ENCODE assay signal across 17 mouse cellular contexts in the genomic region with DNA sequence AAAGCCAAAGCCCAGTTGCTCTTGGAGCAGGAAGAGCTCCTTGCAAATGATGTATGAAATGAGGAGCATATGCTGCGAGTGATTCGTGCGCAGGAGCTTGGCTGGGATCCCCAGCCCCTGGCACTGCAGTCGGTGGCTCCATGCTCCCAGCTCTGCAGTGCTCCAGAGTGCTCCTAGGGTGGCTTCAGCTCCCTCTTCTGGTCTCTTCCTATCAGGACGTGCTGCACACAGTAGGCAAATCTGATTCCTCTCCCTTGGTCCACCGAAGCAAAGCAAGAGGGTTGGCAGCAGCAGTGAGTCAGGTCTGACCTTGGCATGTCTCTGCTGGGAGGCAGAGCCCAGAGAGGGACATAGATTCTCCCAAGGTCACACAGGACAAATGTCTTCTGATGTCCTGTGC.
A peak's percentile ranks its signal among the peaks of the same experiment; 100 is the strongest.
DNase-seq lines count a peak whose midpoint lies in the region; TF ChIP-seq lines count a peak whose summit lies in the region.
"Had no signal": no experiment of that assay in that cellular context is flagged by ENCODE, and none has a peak within 500 bp of the region (broad histone marks: within the 10 kb centered on the region; RNA-seq: fewer than 3 reads in every experiment).

No protein-coding gene starts in this region.

- no peaks in the 10 kb centered on the region for H3K36me3 ChIP-seq in E14TG2a.4 (ENCODE audit: insufficient read depth, low read length)
- H3K36me3 ChIP-seq in ES-Bruce4 (ENCODE audit: control insufficient read depth, insufficient read depth, low read length, poor library complexity, severe bottlenecking), result no peaks in the 10 kb centered on the region
- H3K36me3 ChIP-seq: embryonic facial prominence, embryonic 13.5 days; forebrain, embryonic 10.5 days; lung, embryonic 15.5 days; stomach, embryonic 15.5 days had no signal

- H3K9me3 ChIP-seq in E14TG2a.4 (ENCODE audit: low read length) (no peaks in the 10 kb centered on the region), ES-Bruce4 (replicated peaks; ENCODE audit: control insufficient read depth, insufficient read depth, low read length, poor library complexity, severe bottlenecking) (no peaks in the 10 kb centered on the region)
- H3K9me3 ChIP-seq: embryonic facial prominence, embryonic 13.5 days; forebrain, embryonic 10.5 days; lung, embryonic 15.5 days; stomach, embryonic 15.5 days had no signal

- no peak overlapping the region for H3K27ac ChIP-seq in ES-Bruce4 (ENCODE audit: insufficient read depth, low read length)
- H3K27ac ChIP-seq: embryonic facial prominence, embryonic 13.5 days; forebrain, embryonic 10.5 days; lung, embryonic 15.5 days; stomach, embryonic 15.5 days had no signal

- no peak overlapping the region for H3K4me3 ChIP-seq in E14TG2a.4 (replicated peaks; ENCODE audit: low read length)
- no peak overlapping the region for H3K4me3 ChIP-seq in ES-Bruce4 (ENCODE audit: low read depth, low read length)
- H3K4me3 ChIP-seq: embryonic facial prominence, embryonic 13.5 days; forebrain, embryonic 10.5 days; lung, embryonic 15.5 days; stomach, embryonic 15.5 days had no signal

- no peak overlapping the region for H3K9ac ChIP-seq in ES-Bruce4 (ENCODE audit: low read depth, poor library complexity, severe bottlenecking)
- H3K9ac ChIP-seq: embryonic facial prominence, embryonic 13.5 days; lung, embryonic 15.5 days; stomach, embryonic 15.5 days had no signal

- peaks cover 49% of the 10 kb centered on the region for H3K27me3 ChIP-seq in E14TG2a.4 (ENCODE audit: insufficient read depth, low read length)
- H3K27me3 ChIP-seq in ES-Bruce4 (ENCODE audit: control insufficient read depth, insufficient read depth, low read length, poor library complexity, severe bottlenecking), result no peaks in the 10 kb centered on the region
- H3K27me3 ChIP-seq: embryonic facial prominence, embryonic 13.5 days; lung, embryonic 15.5 days; stomach, embryonic 15.5 days had no signal

- peak; percentile 35 to 56 for DNase-seq in frontal cortex, postnatal 36 days (ENCODE audit: low spot score in 2 of 2)
- no peak for DNase-seq in frontal cortex, postnatal 14 days (ENCODE audit: low spot score in 2 of 2)
- DNase-seq in brain, embryonic 14.5 days (ENCODE audit: low read depth), result peak; percentile 73
- no peak for DNase-seq in retina, embryonic 14.5 days (ENCODE audit: low spot score)
- no peak for DNase-seq in thymus, postnatal 10 days (ENCODE audit: low spot score in 2 of 2)
- DNase-seq: gastrocnemius, postnatal 14 days; heart, postnatal 10 days; kidney, adult 18-20 months; kidney, postnatal 36 days; midbrain, embryonic 14.5 days; thymus, postnatal 36 days had no signal

- no peak for TF ChIP-seq POLR2A in ES-Bruce4 (IDR thresholded peaks at IDR 0.05; ENCODE audit: insufficient read depth, low read length)
- no peak for TF ChIP-seq POLR2A in brain, embryonic 14.5 days (IDR thresholded peaks at IDR 0.05; ENCODE audit: borderline replicate concordance, extremely low read depth, insufficient read depth, insufficient read length, poor library complexity, severe bottlenecking)

- no peak for TF ChIP-seq EP300 in ES-Bruce4 (IDR thresholded peaks at IDR 0.05; ENCODE audit: insufficient read depth, low read depth, low read length)

- 0 out of 2 replicates have a peak, but pooled peaks have one; percentile 4 for TF ChIP-seq CTCF in E14TG2a.4 (conservative IDR thresholded peaks at IDR 0.05; ENCODE audit: low read length)
- peak; percentile 36 for TF ChIP-seq CTCF in ES-Bruce4 (IDR thresholded peaks at IDR 0.05; ENCODE audit: low read depth, low read length)
- no peak for TF ChIP-seq CTCF in brain, embryonic 14.5 days (IDR thresholded peaks at IDR 0.05; ENCODE audit: borderline replicate concordance, extremely low read depth, insufficient read depth, insufficient read length)

- peaks cover 10% of the 10 kb centered on the region for H3K4me1 ChIP-seq in E14TG2a.4 (replicated peaks; ENCODE audit: low read depth, low read length)
- H3K4me1 ChIP-seq in ES-Bruce4 (ENCODE audit: control insufficient read depth, insufficient read depth, low read length), result no peaks in the 10 kb centered on the region
- H3K4me1 ChIP-seq: embryonic facial prominence, embryonic 13.5 days; lung, embryonic 15.5 days; stomach, embryonic 15.5 days had no signal

Comparison
In these comparisons a context has a peak if more than half of its experiments do, and no peak if none do; other contexts are left out.
1. DNase-seq: peak in frontal cortex, postnatal 36 days (2 of 2) and brain, embryonic 14.5 days (single experiment); none in frontal cortex, postnatal 14 days (0 of 2), retina, embryonic 14.5 days (single experiment) and thymus, postnatal 10 days (0 of 2).